Mouse (Mus musculus) erythroblast, embryonic 14.5 days (primary cell): ENCODE measurements at regions not wholly inside any gene's neighbourhood (a gene's known extent, or its start where the extent isn't known, plus 50 kb on each side); places are given as distances from the start of the nearest gene placed in this dataset.

ENCODE experiments used
- GATA1 ChIP-seq: IDR thresholded peaks from 2 replicates; pipeline ENCODE4 v1.6.1; 2012; ENCODE audit warnings: low read length, inconsistent platforms, mixed read lengths
- TAL1 ChIP-seq: IDR thresholded peaks from 3 replicates; pipeline ENCODE4 v1.6.1; 2012; ENCODE audit warnings: low read length, inconsistent platforms, mixed read lengths

DNA sequence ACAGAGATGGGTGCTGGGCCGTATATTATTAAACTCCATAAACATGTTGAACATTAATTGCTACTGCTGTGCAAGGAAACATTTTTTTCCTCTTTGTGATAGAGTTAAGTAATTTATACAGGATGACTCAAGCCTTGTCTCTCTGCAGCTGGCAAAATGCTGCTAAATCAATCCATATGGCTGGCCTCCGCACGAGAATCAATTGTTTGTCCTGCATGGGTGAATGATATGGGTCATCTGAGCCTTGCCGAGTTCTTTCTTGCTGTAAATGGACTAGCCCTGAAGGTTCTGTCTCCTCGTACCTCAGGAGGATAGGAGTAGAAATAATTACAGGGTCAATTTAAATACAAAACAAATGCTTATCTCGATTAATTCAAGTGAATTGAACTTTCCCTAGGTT lies 591.6 kb downstream of the Slc4a3 start:
- TF ChIP-seq TAL1: no peak
- TF ChIP-seq GATA1: no peak
